Mouse (Mus musculus): ENCODE results near the gene Ccdc137.

The Ccdc137 gene

GRCm38 (mm10) chr11:120499894-120500293 lies 42.0 kb downstream of the Ccdc137 start:
- DNase-seq (ENCODE audit: low spot score) = no peak

GRCm38 (mm10) chr11:120500357-120500756 lies 42.4 kb downstream of the Ccdc137 start:
- no peak for DNase-seq (ENCODE audit: low spot score)

GRCm38 (mm10) chr11:120501018-120501417 lies 43.1 kb downstream of the Ccdc137 start:
- DNase-seq (ENCODE audit: low spot score) = no peak

GRCm38 (mm10) chr11:120501701-120502100 lies 43.8 kb downstream of the Ccdc137 start:
- no peak for DNase-seq (ENCODE audit: low spot score)

GRCm38 (mm10) chr11:120505661-120506060 lies 47.7 kb downstream of the Ccdc137 start:
- DNase-seq (ENCODE audit: low spot score) = no peak

- DNase-seq (ENCODE audit: low spot score) = no peak
These were observed 49.0 kb downstream of the Ccdc137 start for GRCm38 (mm10) chr11:120506899-120507298.

- no peak for DNase-seq (ENCODE audit: low spot score)
These were observed 49.8 kb downstream of the Ccdc137 start for GRCm38 (mm10) chr11:120507611-120508289.

- no peak for DNase-seq (ENCODE audit: low spot score)
These were observed 50.5 kb downstream of the Ccdc137 start for GRCm38 (mm10) chr11:120508290-120508870.

GRCm38 (mm10) chr11:120509940-120510339 lies 52.0 kb downstream of the Ccdc137 start:
- DNase-seq (ENCODE audit: low spot score) = no peak

- DNase-seq (ENCODE audit: low spot score) = no peak
These were observed 52.6 kb downstream of the Ccdc137 start for GRCm38 (mm10) chr11:120510375-120511030.

- no peak for DNase-seq (ENCODE audit: low spot score)
These were observed 55.0 kb downstream of the Ccdc137 start for GRCm38 (mm10) chr11:120512790-120513453.

All from ovary, postnatal 10 days (tissue).